Comparison of ENCODE assay signal across 10 mouse cellular contexts in the genomic region with DNA sequence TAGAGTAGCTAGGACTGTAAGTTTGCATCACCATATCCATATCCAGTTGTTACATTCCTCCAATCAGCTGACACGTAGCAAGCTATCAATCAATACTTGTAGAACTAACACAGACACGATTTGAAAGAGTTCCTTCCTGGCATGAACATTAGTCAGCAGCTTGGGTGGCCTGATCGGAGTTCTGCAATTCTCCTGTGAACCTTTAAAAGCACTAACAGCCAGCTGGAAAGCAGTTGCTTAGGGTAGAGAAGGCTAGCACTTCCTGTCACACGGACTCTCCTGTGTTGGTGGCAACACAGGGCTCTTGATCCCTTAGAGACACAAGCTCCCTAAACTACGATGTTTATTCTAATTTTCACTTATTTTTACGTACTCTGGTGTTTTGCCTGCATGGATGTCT. TPM values are rescaled to one million over a fixed set of nuclear protein-coding genes. Genes with fewer than 3 reads are reported as not detected.
A peak's percentile ranks its signal among the peaks of the same experiment; 100 is the strongest.
DNase-seq lines count a peak whose midpoint lies in the region; TF ChIP-seq lines count a peak whose summit lies in the region.
"Had no signal": no experiment of that assay in that cellular context is flagged by ENCODE, and none has a peak within 500 bp of the region (broad histone marks: within the 10 kb centered on the region; RNA-seq: fewer than 3 reads in every experiment).

No protein-coding gene starts in this region.

- H3K9me3 ChIP-seq in CH12.LX (replicated peaks; ENCODE audit: low read length), result no peaks in the 10 kb centered on the region
- no peaks in the 10 kb centered on the region for H3K9me3 ChIP-seq in midbrain, embryonic 10.5 days (replicated peaks)
- H3K9me3 ChIP-seq: midbrain, embryonic 12.5 days had no signal

- 1% methylated on average over 6 of the region's 6 CpGs for WGBS in macrophage (ENCODE audit: missing documents)
- WGBS in midbrain, embryonic 10.5 days, result 80% methylated on average over 6 of the region's 6 CpGs

- no peaks in the 10 kb centered on the region for H3K27me3 ChIP-seq in CH12.LX (replicated peaks)
- H3K27me3 ChIP-seq in midbrain, embryonic 10.5 days (ENCODE audit: low read depth, poor library complexity, severe bottlenecking), result no peaks in the 10 kb centered on the region
- H3K27me3 ChIP-seq: midbrain, embryonic 12.5 days had no signal

- dilution Hi-C loops in CH12.LX (cut with MboI; ENCODE audit: extremely low pct_ligation_motif_present, extremely low pct_unique_long_range_greater_than_20kb, low sequenced_read_pairs), result no loop called here

- DNase-seq in embryo, embryonic 11 days, result peak; percentile 21
- no peak for DNase-seq in embryo, embryonic 9.5 days (ENCODE audit: extremely low spot score)
- peak; percentile 41 for DNase-seq in CH12.LX (ENCODE audit: extremely low read depth)
- peak; percentile 17 for DNase-seq in heart, postnatal 4 days
- DNase-seq in cerebellum, postnatal 10 days, result no peak
- no peak for DNase-seq in midbrain, embryonic 10.5 days (ENCODE audit: low spot score)
- DNase-seq in cerebellum, postnatal 14 days, result no peak

- TF ChIP-seq RAD21 in CH12.LX (IDR thresholded peaks at IDR 0.05; ENCODE audit: low read depth, low read length), result no peak

- peak overlapping the region; percentile 91 for H3K9ac ChIP-seq in CH12.LX (ENCODE audit: insufficient read depth, low read depth)
- H3K9ac ChIP-seq: midbrain, embryonic 12.5 days had no signal

- in situ Hi-C loops in CH12.LX (cut with MboI; ENCODE audit: low pct_ligation_motif_present, low pct_unique_long_range_greater_than_20kb, low sequenced_read_pairs), result no loop called here

- H3K4me2 ChIP-seq in CH12.LX (ENCODE audit: insufficient read depth, low read depth, poor library complexity, severe bottlenecking), result peak overlapping the region; percentile 94
- H3K4me2 ChIP-seq: midbrain, embryonic 12.5 days had no signal

- H3K4me3 ChIP-seq in CH12.LX (replicated peaks in 1 of 3; ENCODE audit: low read depth in 2 of 3, low read length in 2 of 3, poor library complexity in 1 of 3) (peak overlapping the region; percentile 59 to 92 (median 84)), macrophage (ENCODE audit: inconsistent target) (peak overlapping the region; percentile 56)
- no peak overlapping the region for H3K4me3 ChIP-seq in midbrain, embryonic 10.5 days
- H3K4me3 ChIP-seq: midbrain, embryonic 12.5 days had no signal

- no peak for TF ChIP-seq CTCF in CH12.LX (conservative IDR thresholded peaks at IDR 0.05 in 1 of 2, IDR thresholded peaks at IDR 0.05 in 1 of 2; ENCODE audit: low read depth in 2 of 2, low read length in 2 of 2)

- no peak for TF ChIP-seq EP300 in CH12.LX (IDR thresholded peaks at IDR 0.05; ENCODE audit: low read length)

- H3K36me3 ChIP-seq in CH12.LX (replicated peaks in 1 of 2; ENCODE audit: control insufficient read depth in 1 of 2, insufficient read depth in 1 of 2, low read length in 1 of 2), result no peaks in the 10 kb centered on the region
- no peaks in the 10 kb centered on the region for H3K36me3 ChIP-seq in macrophage (ENCODE audit: inconsistent target)
- no peaks in the 10 kb centered on the region for H3K36me3 ChIP-seq in midbrain, embryonic 10.5 days
- H3K36me3 ChIP-seq: midbrain, embryonic 12.5 days had no signal

- peaks cover 6 to 28% of the 10 kb centered on the region in 2 experiments for H3K4me1 ChIP-seq in CH12.LX (ENCODE audit: control insufficient read depth in 1 of 2, insufficient read depth in 2 of 2)
- H3K4me1 ChIP-seq in midbrain, embryonic 10.5 days, result no peaks in the 10 kb centered on the region
- H3K4me1 ChIP-seq: midbrain, embryonic 12.5 days had no signal

- H3K27ac ChIP-seq in CH12.LX (ENCODE audit: insufficient read depth, low read depth) (no peak overlapping the region), macrophage (peak overlapping the region; percentile 61)
- no peak overlapping the region for H3K27ac ChIP-seq in midbrain, embryonic 10.5 days (replicated peaks)
- H3K27ac ChIP-seq: midbrain, embryonic 12.5 days had no signal

- H3K79me2 ChIP-seq in CH12.LX (replicated peaks; ENCODE audit: control insufficient read depth, extremely low read depth, insufficient read depth, poor library complexity, severe bottlenecking) (no peaks in the 10 kb centered on the region), macrophage (ENCODE audit: inconsistent target) (no peaks in the 10 kb centered on the region; the same call in 1 of the 2 replicates)

- no peak for TF ChIP-seq POLR2A in CH12.LX (IDR thresholded peaks at IDR 0.05; ENCODE audit: low read depth, low read length)

TF ChIP-seq in CH12.LX, 34 proteins besides CTCF, POLR2A, EP300 and RAD21:
- no peak for TF ChIP-seq KAT2A (IDR thresholded peaks at IDR 0.05; ENCODE audit: insufficient replicate concordance, low read length)
- 0 out of 2 replicates have a peak, but pooled peaks have one; percentile 39 for TF ChIP-seq ELF1 (IDR thresholded peaks at IDR 0.05; ENCODE audit: low read depth, low read length)

RNA-seq across cellular contexts. Expression of a gene that starts 1.0 kb away (rescaled TPM):
- total RNA-seq in CH12.LX (2012; rRNA removed) (3.5 and 4.3 TPM in 2 replicates), CH12.LX (2014; rRNA removed) (7.1 and 7.9 TPM in 2 replicates)
- polyA plus RNA-seq in CH12.LX (2012; ENCODE audit: insufficient read length, low read depth) (6.1 and 7.6 TPM in 2 replicates), macrophage (2018) (15.5 to 37.2 TPM (median 30.0 TPM) in 3 replicates)
- 1 to 10 TPM; 8.8 to 9.4 TPM for total RNA-seq in heart, postnatal 4 days (2021)
- total RNA-seq in macrophage (2018; cell fraction: chromatin; rRNA removed), result 10 to 100 TPM in 7 of 26 experiments, 1 to 10 TPM in 16, under 1 TPM in 3; 0.58 to 18.6 (median 4.8) TPM
- total RNA-seq in macrophage (2018; cell fraction: cytosol; rRNA removed), result 10 to 100 TPM; 15.6 to 30.1 (median 23.0) TPM
- 10 to 100 TPM in 19 of 26 experiments, 1 to 10 TPM in 7; 2.9 to 43.4 (median 14.7) TPM for total RNA-seq in macrophage (2018; cell fraction: nucleus; rRNA removed)
- polyA plus RNA-seq in midbrain, embryonic 10.5 days (2016; fragmentation: Nextera tagmentation; extraction: Ambion mirVana), result 0.37 and 0.48 TPM in 2 replicates
- total RNA-seq: ES-E14 had no signal

RNA-seq across cellular contexts. Expression of a gene that starts 12.9 kb away (rescaled TPM):
- total RNA-seq in CH12.LX (2012; rRNA removed), result 26.4 and 31.8 TPM in 2 replicates
- total RNA-seq in CH12.LX (2014; rRNA removed), result 26.0 and 30.8 TPM in 2 replicates
- 33.4 and 35.3 TPM in 2 replicates for polyA plus RNA-seq in CH12.LX (2012; ENCODE audit: insufficient read length, low read depth)
- total RNA-seq in heart, postnatal 4 days (2021), result 10 to 100 TPM; 53.0 to 56.5 TPM
- total RNA-seq in macrophage (2018; cell fraction: chromatin; rRNA removed), result 100 to 1,000 TPM in 22 of 26 experiments, 10 to 100 TPM in 4; 89.1 to 825 (median 157) TPM
- 10 to 100 TPM; 18.0 to 70.6 (median 28.5) TPM for total RNA-seq in macrophage (2018; cell fraction: cytosol; rRNA removed)
- total RNA-seq in macrophage (2018; cell fraction: nucleus; rRNA removed), result 100 to 1,000 TPM in 13 of 26 experiments, 10 to 100 TPM in 13; 38.1 to 384 (median 109) TPM
- 28.0 to 46.7 TPM (median 32.4 TPM) in 3 replicates for polyA plus RNA-seq in macrophage (2018)
- 78.2 and 92.5 TPM in 2 replicates for polyA plus RNA-seq in midbrain, embryonic 10.5 days (2016; fragmentation: Nextera tagmentation; extraction: Ambion mirVana)

RNA-seq across cellular contexts. Expression of a gene that starts 46.2 kb away (rescaled TPM):
- total RNA-seq in CH12.LX (2012; rRNA removed) (53.0 and 59.3 TPM in 2 replicates), CH12.LX (2014; rRNA removed) (47.7 and 54.2 TPM in 2 replicates)
- polyA plus RNA-seq in CH12.LX (2012; ENCODE audit: insufficient read length, low read depth) (58.8 and 59.7 TPM in 2 replicates), macrophage (2018) (24.7 to 56.1 TPM (median 49.7 TPM) in 3 replicates)
- 10 to 100 TPM; 26.1 to 26.6 TPM for total RNA-seq in heart, postnatal 4 days (2021)
- 100 to 1,000 TPM in 15 of 26 experiments, 10 to 100 TPM in 11; 37.6 to 232 (median 114) TPM for total RNA-seq in macrophage (2018; cell fraction: chromatin; rRNA removed)
- 100 to 1,000 TPM in 16 of 26 experiments, 10 to 100 TPM in 10; 68.0 to 298 (median 132) TPM for total RNA-seq in macrophage (2018; cell fraction: cytosol; rRNA removed)
- 100 to 1,000 TPM in 22 of 26 experiments, 10 to 100 TPM in 4; 58.9 to 356 (median 241) TPM for total RNA-seq in macrophage (2018; cell fraction: nucleus; rRNA removed)
- polyA plus RNA-seq in midbrain, embryonic 10.5 days (2016; fragmentation: Nextera tagmentation; extraction: Ambion mirVana), result 4.0 and 4.3 TPM in 2 replicates

Comparison
In these comparisons a context has a peak if more than half of its experiments do, and no peak if none do; other contexts are left out.
1. DNase-seq: peak in embryo, embryonic 11 days (single experiment), CH12.LX (single experiment) and heart, postnatal 4 days (single experiment); none in embryo, embryonic 9.5 days (single experiment), cerebellum, postnatal 10 days (0 of 2), midbrain, embryonic 10.5 days (single experiment) and cerebellum, postnatal 14 days (0 of 2).